In the genomic region with DNA sequence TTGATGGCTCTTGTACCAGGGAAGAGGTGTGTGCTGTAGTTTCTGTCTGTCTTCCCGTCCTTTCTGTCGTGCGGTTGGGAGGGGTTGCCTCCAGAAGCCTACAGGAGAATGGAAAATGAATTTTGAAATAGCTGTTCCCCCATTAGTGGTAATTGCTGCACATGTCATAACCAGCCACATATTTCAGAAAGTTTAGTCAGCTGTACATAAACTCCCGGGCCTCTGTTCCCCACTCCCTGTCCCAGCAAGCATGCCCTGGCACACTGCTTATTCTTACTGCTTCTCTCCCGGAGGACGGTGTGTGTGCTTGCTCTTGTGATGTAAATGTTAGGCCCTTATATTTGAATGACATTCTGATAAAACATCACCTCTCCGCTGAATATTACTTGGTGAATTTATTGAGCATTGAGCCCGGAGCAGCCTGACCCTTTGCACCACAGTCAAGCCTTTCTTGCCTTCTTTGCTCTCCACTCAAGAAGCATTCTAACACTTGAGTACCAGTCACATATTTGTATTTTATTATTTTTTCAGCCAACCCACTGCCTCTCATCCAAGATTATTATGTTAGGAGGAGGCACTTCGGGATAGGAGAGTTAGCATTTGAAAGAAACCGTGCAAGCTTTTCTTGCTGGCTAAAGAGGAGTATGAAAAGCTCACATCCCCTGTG, we compare ENCODE assay signal across 13 mouse cellular contexts.
DNase-seq lines count a peak whose midpoint lies in the region; ATAC-seq and TF ChIP-seq lines count a peak whose summit lies in the region.
"Had no signal": no experiment of that assay in that cellular context is flagged by ENCODE, and none has a peak within 500 bp of the region (broad histone marks: within the 10 kb centered on the region; RNA-seq: fewer than 3 reads in every experiment).

No protein-coding gene starts in this region.

- peaks cover 44% of the 10 kb centered on the region for H3K4me1 ChIP-seq in lung, embryonic 15.5 days
- peaks cover 3% of the 10 kb centered on the region; the same call in 1 of the 2 replicates for H3K4me1 ChIP-seq in lung, adult 2 months (ENCODE audit: control insufficient read depth, insufficient read depth, low read length)
- peaks cover 35% of the 10 kb centered on the region for H3K4me1 ChIP-seq in midbrain, embryonic 15.5 days
- H3K4me1 ChIP-seq in midbrain, embryonic 16.5 days (ENCODE audit: control insufficient read depth, insufficient read depth, low read length), result peaks cover 19% of the 10 kb centered on the region
- no peaks in the 10 kb centered on the region; the same call in none of the 2 replicates for H3K4me1 ChIP-seq in liver, embryonic 11.5 days (replicated peaks; ENCODE audit: control insufficient read depth, insufficient read depth, low read length)

- H3K36me3 ChIP-seq in lung, embryonic 15.5 days, result 0 out of 2 replicates have a peak, but pooled peaks cover 5% of the 10 kb centered on the region
- no peaks in the 10 kb centered on the region; the same call in 1 of the 2 replicates for H3K36me3 ChIP-seq in midbrain, embryonic 15.5 days (replicated peaks)
- no peaks in the 10 kb centered on the region for H3K36me3 ChIP-seq in midbrain, embryonic 16.5 days (ENCODE audit: control insufficient read depth, insufficient read depth, low read length)
- H3K36me3 ChIP-seq in liver, embryonic 11.5 days (ENCODE audit: control insufficient read depth, insufficient read depth, low read length), result no peaks in the 10 kb centered on the region
- H3K36me3 ChIP-seq: forebrain, embryonic 15.5 days had no signal

- TF ChIP-seq CTCF in lung, adult 2 months (IDR thresholded peaks at IDR 0.05; ENCODE audit: insufficient read depth, low read length), result no peak

- no peak for TF ChIP-seq POLR2A in lung, adult 2 months (IDR thresholded peaks at IDR 0.05; ENCODE audit: borderline replicate concordance, extremely low read depth, low read depth, low read length)

- H3K4me2 ChIP-seq in lung, embryonic 15.5 days, result no peak overlapping the region
- 0 out of 2 replicates have a peak overlapping the region, but pooled peaks have one; percentile 1 for H3K4me2 ChIP-seq in midbrain, embryonic 15.5 days
- no peak overlapping the region for H3K4me2 ChIP-seq in midbrain, embryonic 16.5 days (ENCODE audit: low read length)
- H3K4me2 ChIP-seq in liver, embryonic 11.5 days, result no peak overlapping the region
- H3K4me2 ChIP-seq: forebrain, embryonic 15.5 days; heart, embryonic 11.5 days; neural tube, embryonic 13.5 days had no signal

- WGBS in lung, embryonic 15.5 days, result 54% methylated on average over 10 of the region's 10 CpGs
- WGBS in lung, adult 2 months, result 69% methylated on average over 10 of the region's 10 CpGs
- 41% methylated on average over 10 of the region's 10 CpGs for WGBS in midbrain, embryonic 15.5 days
- 44% methylated on average over 10 of the region's 10 CpGs for WGBS in midbrain, embryonic 16.5 days
- 82% methylated on average over 10 of the region's 10 CpGs for WGBS in liver, embryonic 11.5 days

- H3K4me3 ChIP-seq in lung, embryonic 15.5 days, result no peak overlapping the region
- H3K4me3 ChIP-seq in lung, adult 2 months (replicated peaks; ENCODE audit: extremely low read depth, low read depth, low read length), result no peak overlapping the region
- H3K4me3 ChIP-seq in midbrain, embryonic 15.5 days, result no peak overlapping the region
- no peak overlapping the region for H3K4me3 ChIP-seq in midbrain, embryonic 16.5 days (ENCODE audit: low read depth, low read length)
- H3K4me3 ChIP-seq in liver, embryonic 11.5 days (ENCODE audit: low read depth, low read length), result no peak overlapping the region
- H3K4me3 ChIP-seq: forebrain, embryonic 15.5 days; left cerebral cortex, adult 2 months; neural tube, embryonic 13.5 days had no signal

- peak overlapping the region; percentile 70 for H3K27ac ChIP-seq in lung, embryonic 15.5 days
- H3K27ac ChIP-seq in midbrain, embryonic 15.5 days, result no peak overlapping the region
- H3K27ac ChIP-seq in midbrain, embryonic 16.5 days (ENCODE audit: low read length), result no peak overlapping the region
- H3K27ac ChIP-seq in liver, embryonic 11.5 days (ENCODE audit: low read depth, low read length), result no peak overlapping the region
- H3K27ac ChIP-seq: forebrain, embryonic 15.5 days; left cerebral cortex, adult 2 months; neural tube, embryonic 13.5 days had no signal

- H3K9ac ChIP-seq in lung, embryonic 15.5 days, result no peak overlapping the region
- H3K9ac ChIP-seq in midbrain, embryonic 15.5 days, result no peak overlapping the region
- no peak overlapping the region for H3K9ac ChIP-seq in midbrain, embryonic 16.5 days (ENCODE audit: low read depth, low read length)
- no peak overlapping the region for H3K9ac ChIP-seq in liver, embryonic 11.5 days (ENCODE audit: low read depth, low read length)
- H3K9ac ChIP-seq: forebrain, embryonic 15.5 days; liver, postnatal 0 days; neural tube, embryonic 13.5 days had no signal

- no peak for DNase-seq in lung, adult 2 months
- peak; percentile 56 for DNase-seq in retina, embryonic 14.5 days (ENCODE audit: low spot score)
- DNase-seq in kidney, adult 9 months, result no peak
- no peak for DNase-seq in liver, embryonic 11.5 days (ENCODE audit: low spot score)

- no peaks in the 10 kb centered on the region for H3K27me3 ChIP-seq in lung, embryonic 15.5 days
- 0 out of 2 replicates have a peak, but pooled peaks cover 3% of the 10 kb centered on the region for H3K27me3 ChIP-seq in midbrain, embryonic 15.5 days (replicated peaks)
- no peaks in the 10 kb centered on the region; the same call in 1 of the 2 replicates for H3K27me3 ChIP-seq in midbrain, embryonic 16.5 days (ENCODE audit: control insufficient read depth, insufficient read depth, low read depth, low read length)
- no peaks in the 10 kb centered on the region for H3K27me3 ChIP-seq in liver, embryonic 11.5 days (replicated peaks; ENCODE audit: control insufficient read depth, insufficient read depth, low read length)
- H3K27me3 ChIP-seq: forebrain, embryonic 15.5 days had no signal

- 0 out of 2 replicates have a peak, but pooled peaks have one; percentile 28 for ATAC-seq in lung, embryonic 15.5 days (ENCODE audit: borderline replicate concordance, extremely low read depth, low FRiP score, low TSS enrichment)
- no peak for ATAC-seq in midbrain, embryonic 15.5 days (replicated peaks)
- no peak for ATAC-seq in midbrain, embryonic 16.5 days
- no peak for ATAC-seq in liver, embryonic 11.5 days (replicated peaks; ENCODE audit: low FRiP score)
- ATAC-seq: activated CD4-positive, CD25-positive, alpha-beta regulatory T cell, adult 4 months; forebrain, embryonic 15.5 days had no signal

- H3K9me3 ChIP-seq in lung, embryonic 15.5 days, result no peaks in the 10 kb centered on the region
- no peaks in the 10 kb centered on the region for H3K9me3 ChIP-seq in midbrain, embryonic 15.5 days
- H3K9me3 ChIP-seq in midbrain, embryonic 16.5 days (replicated peaks; ENCODE audit: control insufficient read depth, low read length, poor library complexity, severe bottlenecking), result no peaks in the 10 kb centered on the region
- no peaks in the 10 kb centered on the region for H3K9me3 ChIP-seq in liver, embryonic 11.5 days (ENCODE audit: control insufficient read depth, low read length)
- H3K9me3 ChIP-seq: forebrain, embryonic 15.5 days; neural tube, embryonic 13.5 days had no signal
